Mouse (Mus musculus) lung, postnatal 0 days (tissue): ENCODE data around the gene Papln. TPM values are rescaled to one million over a fixed set of nuclear protein-coding genes. Genes with fewer than 3 reads are reported as not detected.

ENCODE experiments used
- ATAC-seq: fragments of 200-750 bp; cut with Nextera tagmentation; 2 replicates; pipeline ENCODE4 v1.8.0; 2017; ENCODE audit warnings: moderate library complexity
- DNase-seq: peaks from one replicate; pipeline ENCODE4 v3.0.0-alpha.2; 2016; ENCODE audit warnings: low spot score
- H3K27ac ChIP-seq: fragments of 300-500 bp; sonication (generic); 2 replicates; pipeline ENCODE4 v1.5.1; 2014; ENCODE audit warnings: antibody characterized with exemption, mild to moderate bottlenecking, low read length, mixed read lengths
- H3K27me3 ChIP-seq: fragments of 300-500 bp; sonication (generic); replicated peaks from 2 replicates; pipeline ENCODE4 v1.6.1; 2014; ENCODE audit warnings: low read length, mixed read lengths; ENCODE audit not compliant: insufficient read depth
- H3K36me3 ChIP-seq: fragments of 300-500 bp; sonication (generic); 2 replicates; pipeline ENCODE4 v1.6.1; 2014; ENCODE audit warnings: low read length, mixed read lengths; ENCODE audit not compliant: insufficient read depth
- H3K4me1 ChIP-seq: fragments of 300-500 bp; sonication (generic); 2 replicates; pipeline ENCODE4 v1.6.1; 2014; ENCODE audit warnings: antibody characterized with exemption, low read depth, low read length, mixed read lengths; ENCODE audit not compliant: insufficient read depth
- H3K4me2 ChIP-seq: fragments of 300-500 bp; sonication (generic); replicated peaks from 2 replicates; pipeline ENCODE4 v1.6.1; 2014; ENCODE audit warnings: low read depth, mild to moderate bottlenecking, low read length, moderate library complexity, mixed read lengths
- H3K4me3 ChIP-seq: fragments of 300-500 bp; sonication (generic); 2 replicates; pipeline ENCODE4 v1.5.1; 2014; ENCODE audit warnings: low read depth, low read length
- H3K9ac ChIP-seq: fragments of 300-500 bp; sonication (generic); replicated peaks from 2 replicates; pipeline ENCODE4 v1.6.1; 2014; ENCODE audit warnings: low read depth, mild to moderate bottlenecking
- H3K9me3 ChIP-seq: fragments of 300-500 bp; sonication (generic); 2 replicates; pipeline ENCODE4 v1.6.1; 2016; ENCODE audit warnings: low read length, mixed read lengths
- CTCF ChIP-seq: IDR thresholded peaks from 2 replicates; pipeline ENCODE4 v1.5.1; 2016; ENCODE audit warnings: antibody characterized with exemption, mild to moderate bottlenecking
- EP300 ChIP-seq: IDR thresholded peaks from 2 replicates; pipeline ENCODE4 v1.6.1; 2016; ENCODE audit warnings: antibody characterized with exemption, mild to moderate bottlenecking, control low read depth
- WGBS: fragments of 180-500 bp; shearing (Covaris S2); extraction: QIAGEN DNeasy Blood & Tissue Kit; methylation state at CpG from one replicate; pipeline ENCODE4 v1.1.7; 2014; 5-methylcytosine and 5-hydroxymethylcytosine counted together
- polyA plus RNA-seq: library from polyadenylated mRNA; unstranded; fragments of >200 nt; fragmentation: Nextera tagmentation; extraction: Ambion mirVana; gene quantifications from 2 replicates; pipeline ENCODE4 v1.2.1, GENCODE M21; 2015

Papln gene
- polyA plus RNA-seq, 1 experiment from 2014 or later = 0.29 TPM

DNA sequence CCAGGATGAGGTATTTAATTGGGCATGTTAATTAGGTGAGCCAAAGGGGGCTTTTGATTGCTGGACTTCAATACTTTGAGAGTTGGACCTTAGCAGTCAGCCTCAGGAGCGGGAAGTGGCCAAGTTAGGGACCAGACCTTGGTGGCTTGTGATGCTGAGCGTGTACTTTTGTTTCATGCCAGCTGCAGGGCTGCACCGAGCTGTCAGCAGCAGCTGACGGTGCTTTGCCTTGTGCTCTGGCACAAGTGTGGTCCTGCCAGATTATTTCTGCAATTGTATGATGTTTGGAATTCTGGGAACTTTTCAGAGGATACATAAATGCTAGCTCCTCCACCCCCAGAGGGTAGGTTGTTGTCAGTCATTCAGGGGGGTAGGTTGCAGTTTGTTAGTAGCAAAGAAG is 21.9 kb downstream of the Papln start:
- no peak for DNase-seq
- 58% methylated on average over 4 of the region's 4 CpGs for WGBS
- Histone ChIP-seq H3K9ac (no peak overlapping the region), H3K27me3 (no peaks in the 10 kb centered on the region), H3K27ac (no peak overlapping the region), H3K4me1 (no peaks in the 10 kb centered on the region), H3K9me3 (no peaks in the 10 kb centered on the region), H3K4me3 (no peak overlapping the region), H3K36me3 (no peaks in the 10 kb centered on the region), H3K4me2 (no peak overlapping the region)
- TF ChIP-seq EP300 (no peak), CTCF (no peak)
- ATAC-seq = no peak

DNA sequence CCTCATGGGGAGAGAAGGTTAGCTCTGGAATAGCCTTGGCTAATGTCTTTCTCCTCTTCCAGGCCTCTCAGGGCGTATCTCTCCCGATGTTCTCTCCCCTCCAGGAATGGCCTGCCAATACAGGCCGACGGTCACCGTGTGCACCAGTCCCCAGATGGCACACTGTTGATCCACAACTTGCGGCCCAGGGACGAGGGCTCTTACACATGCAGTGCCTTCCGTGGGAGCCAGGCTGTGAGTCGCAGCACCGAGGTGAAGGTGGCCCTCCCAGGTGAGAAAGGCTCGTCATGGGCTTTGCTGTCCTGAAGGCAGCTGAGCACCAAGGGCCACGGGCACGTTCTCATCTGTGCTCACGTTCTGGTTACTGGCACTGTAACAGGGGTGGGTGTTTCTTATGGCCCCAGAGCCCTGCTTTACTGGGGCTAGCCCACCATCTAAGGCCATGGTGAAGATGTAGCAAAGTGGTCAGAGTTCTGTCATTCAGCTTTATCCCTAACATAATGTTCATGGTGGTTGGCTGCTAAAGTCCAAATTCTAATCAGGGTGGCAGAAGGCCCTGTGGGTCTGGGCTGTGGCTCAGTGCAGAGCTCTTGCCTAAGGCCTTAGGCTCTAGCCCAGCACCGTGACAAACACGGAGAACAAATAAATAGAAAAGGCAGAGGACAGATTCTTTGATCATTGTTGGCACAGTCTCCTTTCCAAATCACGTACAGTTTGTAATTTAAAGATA is 25.8 kb downstream of the Papln start:
- 87% methylated on average over 17 of the region's 17 CpGs for WGBS
- no peak overlapping the region for H3K4me2 ChIP-seq
- no peak overlapping the region for H3K4me3 ChIP-seq
- DNase-seq = no peak
- ATAC-seq = no peak
- no peaks in the 10 kb centered on the region for H3K27me3 ChIP-seq
- TF ChIP-seq CTCF (no peak), EP300 (no peak)
- H3K9me3 ChIP-seq = no peaks in the 10 kb centered on the region
- no peak overlapping the region for H3K9ac ChIP-seq
- H3K4me1 ChIP-seq = no peaks in the 10 kb centered on the region
- H3K27ac ChIP-seq = no peak overlapping the region
- 0 out of 2 replicates have a peak, but pooled peaks cover 3% of the 10 kb centered on the region for H3K36me3 ChIP-seq

GRCm38 (mm10) chr12:83789781-83790140 is 26.3 kb downstream of the Papln start:
- no peaks in the 10 kb centered on the region for H3K9me3 ChIP-seq
- ATAC-seq (no peak), DNase-seq (no peak)
- WGBS = 35% methylated on average over 4 of the region's 4 CpGs
- H3K4me1 ChIP-seq = no peaks in the 10 kb centered on the region
- H3K4me2 ChIP-seq = no peak overlapping the region
- no peaks in the 10 kb centered on the region for H3K27me3 ChIP-seq
- 0 out of 2 replicates have a peak, but pooled peaks cover 5% of the 10 kb centered on the region for H3K36me3 ChIP-seq
- no peak overlapping the region for H3K27ac ChIP-seq
- H3K9ac ChIP-seq = no peak overlapping the region
- no peak overlapping the region for H3K4me3 ChIP-seq
- TF ChIP-seq EP300 (no peak), CTCF (no peak)

DNA sequence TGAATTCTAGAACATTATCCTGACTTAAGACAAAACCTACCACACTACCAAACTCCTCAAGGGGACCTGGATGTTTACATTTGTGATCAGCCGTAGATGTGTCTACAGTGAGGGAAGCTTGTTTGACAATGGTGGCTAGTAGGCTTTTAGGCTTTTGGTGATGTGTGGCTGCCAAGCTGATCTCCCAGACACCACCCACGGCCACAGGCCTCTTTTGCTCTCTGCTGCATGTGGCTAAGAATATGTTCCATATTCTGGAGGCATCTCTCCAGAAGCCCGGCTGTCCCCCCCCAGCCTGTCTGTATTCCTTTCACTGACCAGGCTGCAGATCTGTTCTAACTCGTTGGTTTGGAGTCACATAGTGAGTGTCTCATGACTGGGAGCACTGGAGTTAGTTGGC is 27.3 kb downstream of the Papln start:
- no peaks in the 10 kb centered on the region for H3K9me3 ChIP-seq
- peaks cover 10% of the 10 kb centered on the region for H3K36me3 ChIP-seq
- H3K4me2 ChIP-seq = no peak overlapping the region
- TF ChIP-seq CTCF (no peak), EP300 (no peak)
- no peak overlapping the region for H3K27ac ChIP-seq
- WGBS = 59% methylated on average over 4 of the region's 4 CpGs
- DNase-seq (no peak), ATAC-seq (no peak)
- H3K4me1 ChIP-seq = no peaks in the 10 kb centered on the region
- no peak overlapping the region for H3K4me3 ChIP-seq
- no peak overlapping the region for H3K9ac ChIP-seq
- no peaks in the 10 kb centered on the region for H3K27me3 ChIP-seq

DNA sequence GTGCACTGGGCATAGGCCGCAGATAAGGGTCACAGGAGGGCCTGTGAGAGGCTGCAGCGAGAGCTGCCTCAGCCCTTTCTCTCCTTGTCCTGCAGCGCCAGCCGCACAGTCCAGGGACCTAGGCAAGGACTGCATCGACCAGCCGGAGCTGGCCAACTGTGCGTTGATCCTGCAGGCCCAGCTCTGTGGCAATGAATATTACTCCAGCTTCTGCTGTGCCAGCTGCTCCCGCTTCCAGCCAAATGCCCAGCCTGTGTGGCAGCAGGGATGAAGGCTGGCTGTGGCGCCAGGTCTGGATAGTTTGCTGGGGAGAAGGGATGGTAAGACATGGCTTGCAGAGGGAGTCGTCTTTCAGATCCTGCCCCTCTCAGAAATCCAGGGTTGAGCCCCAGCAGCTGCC is 28.3 kb downstream of the Papln start:
- WGBS = 87% methylated on average over 10 of the region's 10 CpGs
- no peak overlapping the region for H3K4me3 ChIP-seq
- H3K9ac ChIP-seq = no peak overlapping the region
- TF ChIP-seq EP300 = no peak
- TF ChIP-seq CTCF = no peak
- peaks cover 12% of the 10 kb centered on the region for H3K36me3 ChIP-seq
- H3K27me3 ChIP-seq = no peaks in the 10 kb centered on the region
- H3K4me1 ChIP-seq = no peaks in the 10 kb centered on the region
- ATAC-seq = no peak
- no peaks in the 10 kb centered on the region for H3K9me3 ChIP-seq
- DNase-seq = no peak
- no peak overlapping the region for H3K27ac ChIP-seq
- no peak overlapping the region for H3K4me2 ChIP-seq

DNA sequence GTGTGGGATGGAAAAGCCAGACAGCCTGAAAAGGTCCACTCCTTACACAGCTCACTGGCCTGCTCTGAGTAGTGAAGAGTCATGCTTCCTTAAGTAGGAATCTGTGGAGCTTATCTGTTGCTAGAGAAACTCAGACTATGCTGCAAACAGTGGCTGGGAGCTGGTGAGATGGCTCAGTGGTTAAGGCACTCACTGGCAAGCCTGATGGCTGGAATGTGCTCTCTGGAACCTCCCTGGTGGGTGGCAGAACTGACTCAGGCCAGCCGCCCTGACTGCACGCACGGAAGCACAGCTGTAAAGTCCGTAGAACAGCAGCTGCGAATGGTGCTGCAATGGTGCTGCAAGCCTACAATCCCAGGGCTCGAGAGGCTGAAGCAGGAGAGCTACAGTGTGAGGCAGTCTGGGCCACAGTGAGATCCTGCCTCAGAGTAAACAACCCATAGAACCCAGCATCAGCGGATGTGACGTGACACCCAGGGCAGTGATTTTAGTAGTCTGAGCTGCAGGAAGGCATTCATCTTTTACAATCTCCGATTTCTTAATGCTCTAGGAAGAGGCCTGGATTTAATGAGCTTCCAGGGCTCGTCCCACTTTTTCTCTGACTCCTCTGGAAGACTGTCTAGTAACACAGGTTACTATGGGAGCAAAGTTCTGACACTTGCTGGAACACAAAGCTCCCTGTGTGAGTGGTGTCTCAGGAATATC is 29.4 kb downstream of the Papln start:
- Histone ChIP-seq H3K27ac (no peak overlapping the region), H3K4me1 (no peaks in the 10 kb centered on the region), H3K4me3 (no peak overlapping the region), H3K4me2 (no peak overlapping the region), H3K9ac (no peak overlapping the region), H3K9me3 (no peaks in the 10 kb centered on the region), H3K36me3 (peaks cover 18% of the 10 kb centered on the region), H3K27me3 (no peaks in the 10 kb centered on the region)
- TF ChIP-seq EP300 = no peak
- TF ChIP-seq CTCF = no peak
- ATAC-seq (no peak), DNase-seq (no peak)
- WGBS = 73% methylated on average over 10 of the region's 10 CpGs
